Mouse (Mus musculus) heart, embryonic 14.5 days (tissue): ENCODE results near the gene Fgd4. TPM values are rescaled to one million over a fixed set of nuclear protein-coding genes. Genes with fewer than 3 reads are reported as not detected.
"Not testable (repeated sequence)": the region's sequence is repeated elsewhere in the genome, so short reads cannot be mapped to it uniquely, and the experiment has no call there.

Experiments
- ATAC-seq: fragments of 200-750 bp; cut with Nextera tagmentation; 2 replicates; pipeline ENCODE4 v1.8.0; 2017; ENCODE audit warnings: low read depth, moderate TSS enrichment; ENCODE audit not compliant: insufficient number of reproducible peaks, insufficient read depth, low FRiP score
- H3K27ac ChIP-seq, 2 experiments: fragments of 200-500 bp in 1 of 2; fragments of 300-500 bp in 1 of 2; sonication (generic) in 1 of 2; replicated peaks in 1 of 2; 2 replicates each; pipeline ENCODE4 v1.5.1; 2012 to 2014; ENCODE audit warnings: low read depth in 2 of 2, low read length in 2 of 2, control low read depth in 1 of 2, mild to moderate bottlenecking in 1 of 2, mixed read lengths in 1 of 2; ENCODE audit not compliant: control insufficient read depth in 1 of 2, insufficient read depth in 1 of 2
- H3K27me3 ChIP-seq: fragments of 300-500 bp; sonication (generic); 2 replicates; pipeline ENCODE4 v1.6.1; 2014; ENCODE audit warnings: mild to moderate bottlenecking, low read length, control low read depth; ENCODE audit not compliant: control insufficient read depth, insufficient read depth
- H3K36me3 ChIP-seq: fragments of 300-500 bp; sonication (generic); 2 replicates; pipeline ENCODE4 v1.6.1; 2014; ENCODE audit warnings: mild to moderate bottlenecking, control low read depth, low read length, mixed read lengths; ENCODE audit not compliant: control insufficient read depth, insufficient read depth
- H3K4me1 ChIP-seq, 2 experiments: fragments of 200-500 bp in 1 of 2; fragments of 300-500 bp in 1 of 2; sonication (generic) in 1 of 2; 2 replicates each; pipeline ENCODE4 v1.6.1; 2012 to 2014; ENCODE audit warnings: low read length in 2 of 2, control low read depth in 1 of 2, mixed read lengths in 1 of 2; ENCODE audit not compliant: control insufficient read depth in 2 of 2, insufficient read depth in 2 of 2
- H3K4me2 ChIP-seq: fragments of 300-500 bp; sonication (generic); 2 replicates; pipeline ENCODE4 v1.6.1; 2014; ENCODE audit warnings: mild to moderate bottlenecking, low read length
- H3K4me3 ChIP-seq, 2 experiments: fragments of 200-500 bp in 1 of 2; fragments of 300-500 bp in 1 of 2; sonication (generic) in 1 of 2; 2 replicates each; pipeline ENCODE4 v1.5.1; 2012 to 2014; ENCODE audit warnings: low read length in 2 of 2, mild to moderate bottlenecking in 2 of 2, control low read depth in 1 of 2, low read depth in 1 of 2, moderate library complexity in 1 of 2; ENCODE audit not compliant: control insufficient read depth in 1 of 2, insufficient read depth in 1 of 2
- H3K9ac ChIP-seq: fragments of 300-500 bp; sonication (generic); 2 replicates; pipeline ENCODE4 v1.6.1; 2014; ENCODE audit warnings: mild to moderate bottlenecking, low read length
- H3K9me3 ChIP-seq: fragments of 300-500 bp; sonication (generic); 2 replicates; pipeline ENCODE4 v1.6.1; 2016; ENCODE audit warnings: low read length, control low read depth; ENCODE audit not compliant: control insufficient read depth
- WGBS: fragments of 180-500 bp; shearing (Covaris S2); extraction: QIAGEN DNeasy Blood & Tissue Kit; methylation state at CpG from one replicate; pipeline ENCODE4 v1.1.7; 2014; 5-methylcytosine and 5-hydroxymethylcytosine counted together
- polyA plus RNA-seq: library from polyadenylated mRNA; unstranded; fragments of >200 nt; fragmentation: Nextera tagmentation; extraction: Ambion mirVana; gene quantifications from 2 replicates; pipeline ENCODE4 v1.2.1, GENCODE M21; 2014

The Fgd4 gene
- polyA plus RNA-seq, 1 experiment from 2014 or later = 15.7 TPM

DNA sequence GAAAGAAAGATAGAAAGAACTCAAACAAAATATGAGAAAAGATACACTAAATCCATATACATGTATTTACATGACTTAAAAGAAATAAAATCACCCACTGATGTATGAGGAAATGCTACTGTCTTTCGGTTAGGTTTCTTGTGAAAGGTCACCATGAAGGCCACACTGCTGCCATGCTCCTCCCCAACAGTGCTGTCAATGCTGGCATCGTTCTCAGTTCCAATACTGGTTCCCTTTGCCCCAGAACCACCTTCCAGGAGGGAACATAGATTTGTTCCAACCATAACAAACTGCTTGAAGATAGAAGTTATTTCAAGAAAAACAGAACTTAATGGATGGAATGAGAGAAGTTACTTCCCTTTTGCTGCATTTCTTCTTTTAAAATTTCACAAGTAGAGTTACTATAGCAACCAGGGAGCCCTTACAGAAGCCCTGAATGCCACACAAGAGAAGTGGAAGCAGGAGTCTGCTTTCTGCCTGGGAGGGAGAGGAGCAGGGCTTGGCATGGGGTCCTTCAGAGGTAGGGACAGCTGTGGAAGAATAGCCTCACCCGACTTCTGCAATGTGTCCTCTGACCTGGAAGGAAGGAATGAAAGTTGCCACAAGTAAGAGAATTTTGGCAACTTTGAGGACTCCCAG lies 75.0 kb downstream of the Fgd4 start:
- peak overlapping the region; percentile 66 for H3K4me2 ChIP-seq
- H3K36me3 ChIP-seq = no peaks in the 10 kb centered on the region
- H3K27ac ChIP-seq = peak overlapping the region; percentile 30 to 86; a peak in 2 of 4 replicates
- H3K4me3 ChIP-seq = peak overlapping the region in 1 of 2 experiments; percentile 45; a peak in 1 of 4 replicates
- no peak for ATAC-seq
- 60% methylated on average over 3 of the region's 3 CpGs for WGBS
- no peaks in the 10 kb centered on the region for H3K27me3 ChIP-seq
- peaks cover 16 to 27% of the 10 kb centered on the region in 2 experiments for H3K4me1 ChIP-seq
- H3K9ac ChIP-seq = no peak overlapping the region
- no peaks in the 10 kb centered on the region for H3K9me3 ChIP-seq

DNA sequence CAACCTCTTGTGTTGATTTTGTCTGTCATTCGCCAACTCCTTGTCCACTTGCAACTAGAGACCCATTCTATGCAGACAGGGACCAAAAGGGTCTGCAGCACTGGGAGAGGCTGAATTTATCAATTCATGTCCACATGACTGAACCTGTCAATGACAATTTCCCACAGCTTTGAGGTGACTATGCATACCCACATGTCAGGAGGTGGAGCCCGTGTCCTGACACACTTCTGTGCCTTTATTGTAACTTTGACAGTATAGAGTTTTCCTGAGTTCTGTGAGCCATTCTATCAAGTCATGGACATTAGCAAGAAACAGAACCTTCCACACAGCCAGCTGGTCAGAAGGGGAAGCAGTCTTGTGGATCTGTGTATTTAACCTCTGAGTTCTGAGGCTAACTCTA lies 76.7 kb downstream of the Fgd4 start:
- no peak overlapping the region for H3K4me2 ChIP-seq
- no peaks in the 10 kb centered on the region for H3K36me3 ChIP-seq
- peaks cover 16 to 27% of the 10 kb centered on the region in 2 experiments for H3K4me1 ChIP-seq
- no peaks in the 10 kb centered on the region for H3K27me3 ChIP-seq
- peak overlapping the region; percentile 26 to 27; a peak in 2 of 4 replicates for H3K27ac ChIP-seq
- WGBS = 40% methylated on average over 2 of the region's 2 CpGs
- no peak for ATAC-seq
- no peak overlapping the region for H3K9ac ChIP-seq
- no peaks in the 10 kb centered on the region for H3K9me3 ChIP-seq
- no peak overlapping the region for H3K4me3 ChIP-seq

DNA sequence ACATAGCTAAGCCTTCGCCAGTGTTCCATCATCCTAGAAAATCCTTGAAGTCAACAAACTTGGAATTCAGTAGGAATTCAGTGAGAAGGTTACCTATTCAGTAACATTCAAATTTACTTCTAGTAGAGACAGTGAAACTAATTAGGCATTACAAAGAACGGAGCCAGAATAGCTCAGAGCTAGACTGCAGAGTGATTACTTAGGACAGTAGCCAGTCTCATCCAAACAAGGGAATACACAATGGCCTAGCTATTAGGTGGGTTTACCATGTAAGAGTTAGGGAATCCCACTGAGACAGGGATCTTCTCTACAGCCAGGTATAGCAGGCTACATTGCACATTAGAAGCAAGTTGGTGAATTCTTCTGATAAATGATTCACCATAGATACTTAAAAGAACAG lies 77.5 kb downstream of the Fgd4 start:
- WGBS = 78% methylated on average over 2 of the region's 2 CpGs
- peaks cover 13 to 24% of the 10 kb centered on the region in 2 experiments for H3K4me1 ChIP-seq
- ATAC-seq = not testable (repeated sequence)

DNA sequence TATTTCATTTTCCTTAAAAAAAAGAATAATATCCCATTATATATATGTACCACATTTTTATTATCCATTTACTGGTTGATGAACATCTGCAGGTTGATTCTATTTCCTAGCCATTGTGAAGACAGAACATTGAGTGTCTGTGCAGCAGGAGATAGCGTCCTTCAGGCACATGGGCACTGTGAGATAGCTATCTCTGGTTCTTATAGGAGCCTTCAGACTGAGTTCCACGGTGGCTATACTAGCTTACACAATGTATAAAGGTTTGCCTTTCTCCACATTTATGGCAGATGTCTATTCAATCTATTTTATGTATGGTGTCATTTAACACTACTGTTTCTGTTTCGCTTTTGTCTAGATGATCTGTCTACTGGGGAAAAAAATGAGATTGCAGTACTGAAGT lies 98.9 kb downstream of the Fgd4 start:
- Histone ChIP-seq H3K4me2 (no peak overlapping the region), H3K4me3 (no peak overlapping the region), H3K36me3 (peaks cover 14% of the 10 kb centered on the region), H3K27me3 (no peaks in the 10 kb centered on the region), H3K27ac (no peak overlapping the region), H3K4me1 (peaks cover 0 to 6% of the 10 kb centered on the region in 2 experiments; a peak in 1 of 4 replicates), H3K9me3 (no peaks in the 10 kb centered on the region), H3K9ac (no peak overlapping the region)
- ATAC-seq = no peak
- 89% methylated on average over 3 of the region's 3 CpGs for WGBS

More for the DNA sequence above, 77.5 kb downstream of the Fgd4 start:
- not testable (repeated sequence) for H3K4me2 ChIP-seq, H3K4me3 ChIP-seq, H3K36me3 ChIP-seq, H3K9me3 ChIP-seq, H3K9ac ChIP-seq, H3K27ac ChIP-seq, H3K27me3 ChIP-seq

DNA sequence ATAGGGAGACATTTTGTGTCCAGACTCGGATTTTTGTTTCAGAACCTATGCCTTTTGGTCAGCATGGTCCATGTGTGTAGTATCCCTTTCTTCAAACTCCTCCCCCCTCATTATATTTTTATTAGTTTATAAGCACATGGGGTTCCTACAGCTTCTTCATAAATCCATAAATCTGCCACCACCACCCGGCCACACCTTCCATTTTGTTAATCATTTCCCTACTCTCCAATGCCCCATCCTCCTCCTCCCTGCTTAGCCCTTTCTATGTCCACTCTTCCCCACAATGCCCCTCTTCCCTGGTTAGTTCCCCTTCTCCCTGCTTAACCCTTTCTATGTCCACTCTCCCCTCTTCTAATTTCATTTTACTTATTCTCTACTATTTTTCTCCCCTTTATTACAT lies 99.4 kb downstream of the Fgd4 start:
- no peak overlapping the region for H3K27ac ChIP-seq
- 82% methylated on average over 2 of the region's 2 CpGs for WGBS
- no peak for ATAC-seq
- H3K9me3 ChIP-seq = no peaks in the 10 kb centered on the region
- no peak overlapping the region for H3K4me2 ChIP-seq
- peaks cover 14% of the 10 kb centered on the region for H3K36me3 ChIP-seq
- no peaks in the 10 kb centered on the region for H3K27me3 ChIP-seq
- no peak overlapping the region for H3K4me3 ChIP-seq
- H3K9ac ChIP-seq = no peak overlapping the region
- peaks cover 0 to 6% of the 10 kb centered on the region in 2 experiments; a peak in 1 of 4 replicates for H3K4me1 ChIP-seq

DNA sequence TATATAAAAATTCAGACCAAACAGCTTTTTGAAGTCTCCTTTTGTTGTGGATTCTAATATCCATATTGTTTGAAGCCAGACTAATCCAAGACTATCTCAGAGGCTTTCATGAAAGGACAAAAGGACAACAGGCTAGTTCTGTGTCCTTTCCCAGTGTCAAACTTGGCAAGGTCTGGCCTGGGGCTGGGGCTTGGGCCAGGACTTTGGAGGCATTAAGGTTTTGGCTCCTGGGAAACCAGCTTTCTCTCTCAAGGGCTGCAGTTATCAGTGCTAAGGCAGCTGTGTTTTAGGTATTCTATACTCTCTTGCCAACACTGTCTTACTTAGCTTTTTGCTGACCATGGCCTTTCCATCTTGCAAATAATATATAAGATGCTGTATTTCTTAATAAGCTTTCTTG lies 101.6 kb downstream of the Fgd4 start:
- Histone ChIP-seq H3K4me2 (no peak overlapping the region), H3K9ac (no peak overlapping the region), H3K27me3 (no peaks in the 10 kb centered on the region), H3K27ac (peak overlapping the region; percentile 10 to 33; a peak in 1 of 4 replicates), H3K4me3 (no peak overlapping the region), H3K4me1 (peaks cover 0 to 6% of the 10 kb centered on the region in 2 experiments; a peak in 1 of 4 replicates), H3K9me3 (no peaks in the 10 kb centered on the region), H3K36me3 (peaks cover 11% of the 10 kb centered on the region)
- no peak for ATAC-seq

DNA sequence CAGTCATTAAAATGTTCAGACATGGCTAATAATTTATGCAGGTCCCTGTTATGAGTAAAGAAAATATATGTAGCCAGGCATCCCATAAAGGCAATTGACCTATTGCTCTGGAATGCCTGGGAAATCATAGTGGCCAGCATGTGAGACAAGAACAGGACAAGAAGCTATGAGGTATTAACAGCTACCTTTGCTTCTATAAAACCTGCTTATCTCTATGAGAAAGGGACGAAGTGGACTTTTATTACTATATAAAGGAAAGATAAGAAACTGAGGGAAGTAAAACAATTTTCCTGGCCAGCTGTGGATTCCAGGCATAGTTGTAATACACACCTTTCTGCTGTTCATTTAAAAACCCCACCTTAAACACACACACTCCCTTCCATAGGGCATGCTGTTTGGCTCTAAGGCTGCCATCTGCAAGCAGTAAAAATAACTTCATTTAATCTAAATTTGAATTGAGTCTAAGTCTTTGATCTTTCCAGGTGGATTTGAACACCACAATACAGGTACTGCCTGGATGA lies 114.8 kb downstream of the Fgd4 start:
- no peaks in the 10 kb centered on the region for H3K27me3 ChIP-seq
- WGBS = 66% methylated on average over 1 of the region's 1 CpGs
- no peak overlapping the region for H3K27ac ChIP-seq
- ATAC-seq = no peak
- H3K36me3 ChIP-seq = peaks cover 22% of the 10 kb centered on the region; the same call in 1 of the 2 replicates
- no peaks in the 10 kb centered on the region for H3K9me3 ChIP-seq
- no peak overlapping the region for H3K4me3 ChIP-seq
- H3K4me2 ChIP-seq = no peak overlapping the region
- H3K4me1 ChIP-seq = no peaks in the 10 kb centered on the region
- H3K9ac ChIP-seq = no peak overlapping the region
